In genomic region chr8:106892210-106892805, GRCm38 (mm10) we compare ENCODE assay signal across 8 mouse cellular contexts. TPM values are rescaled to one million over a fixed set of nuclear protein-coding genes. Genes with fewer than 3 reads are reported as not detected.
DNase-seq lines count a peak whose midpoint lies in the region; ATAC-seq and TF ChIP-seq lines count a peak whose summit lies in the region.

No protein-coding gene starts in this region.

- no peak for DNase-seq in spleen, adult 2 months (ENCODE audit: low read depth in 1 of 2, low spot score in 2 of 2)
- no peak for DNase-seq in spleen, adult 12 weeks (ENCODE audit: low spot score)
- DNase-seq in yolk sac, embryonic 10.5 days (ENCODE audit: low spot score) = peak; percentile 72
- DNase-seq in left cerebral cortex, adult 9 months (ENCODE audit: low spot score in 2 of 2) = no peak

- under 1% methylated on average over 15 of the region's 15 CpGs for WGBS in spleen, adult 2 months
- 2% methylated on average over 15 of the region's 15 CpGs for WGBS in heart, embryonic 14.5 days
- under 1% methylated on average over 15 of the region's 15 CpGs for WGBS in limb, embryonic 15.5 days

- H3K36me3 ChIP-seq in spleen, adult 2 months (ENCODE audit: control insufficient read depth, insufficient read depth, low read length) = no peaks in the 10 kb centered on the region
- peaks cover 25% of the 10 kb centered on the region for H3K36me3 ChIP-seq in heart, embryonic 14.5 days (ENCODE audit: control insufficient read depth, insufficient read depth, low read length)
- peaks cover 22% of the 10 kb centered on the region for H3K36me3 ChIP-seq in limb, embryonic 15.5 days
- H3K36me3 ChIP-seq in myocyte (ENCODE audit: control insufficient read depth, insufficient read depth) = peaks cover 11% of the 10 kb centered on the region

- peak overlapping the region; percentile 72 for H3K4me3 ChIP-seq in spleen, adult 2 months (ENCODE audit: extremely low read depth, insufficient read depth, insufficient read length)
- H3K4me3 ChIP-seq in brown adipose tissue, adult 24 weeks (ENCODE audit: insufficient read depth, low read depth, low read length) = peak overlapping the region; percentile 91
- H3K4me3 ChIP-seq in heart, embryonic 14.5 days (ENCODE audit: control insufficient read depth in 1 of 2, insufficient read depth in 1 of 2, low read depth in 1 of 2, low read length in 2 of 2) = peak overlapping the region; percentile 58 to 90
- peak overlapping the region; percentile 95 for H3K4me3 ChIP-seq in limb, embryonic 15.5 days
- H3K4me3 ChIP-seq in myocyte = peak overlapping the region; percentile 68

- H3ac ChIP-seq in myocyte (ENCODE audit: control insufficient read depth, insufficient read length) = peak overlapping the region; percentile 81

- no peak for TF ChIP-seq CTCF in spleen, adult 2 months (IDR thresholded peaks at IDR 0.05; ENCODE audit: extremely low read depth, insufficient read depth, insufficient read length, insufficient replicate concordance)

- H3K9me3 ChIP-seq in heart, embryonic 14.5 days (ENCODE audit: control insufficient read depth, low read length) = no peaks in the 10 kb centered on the region
- no peaks in the 10 kb centered on the region for H3K9me3 ChIP-seq in limb, embryonic 15.5 days

- H3K27ac ChIP-seq in spleen, adult 2 months (ENCODE audit: insufficient read depth, low read length) = peak overlapping the region; percentile 94; the same call in 1 of the 2 replicates
- H3K27ac ChIP-seq in brown adipose tissue, adult 24 weeks (replicated peaks; ENCODE audit: low read depth, low read length) = peak overlapping the region; percentile 79
- H3K27ac ChIP-seq in heart, embryonic 14.5 days (replicated peaks in 1 of 2; ENCODE audit: control insufficient read depth in 1 of 2, insufficient read depth in 1 of 2, low read depth in 2 of 2, low read length in 2 of 2) = peak overlapping the region; percentile 85 to 94
- H3K27ac ChIP-seq in limb, embryonic 15.5 days = peak overlapping the region; percentile 95

- H3K4me1 ChIP-seq in spleen, adult 2 months (ENCODE audit: control insufficient read depth, insufficient read depth, insufficient read length) = no peaks in the 10 kb centered on the region; the same call in none of the 2 replicates
- peaks cover 7% of the 10 kb centered on the region for H3K4me1 ChIP-seq in brown adipose tissue, adult 24 weeks (ENCODE audit: control insufficient read depth, insufficient read depth, insufficient read length, low read length)
- peaks cover 2 to 29% of the 10 kb centered on the region in 2 experiments; a peak in 3 of 4 replicates for H3K4me1 ChIP-seq in heart, embryonic 14.5 days (ENCODE audit: control insufficient read depth in 2 of 2, insufficient read depth in 2 of 2, low read length in 2 of 2)
- peaks cover 13% of the 10 kb centered on the region for H3K4me1 ChIP-seq in limb, embryonic 15.5 days

- H3K9ac ChIP-seq in heart, embryonic 14.5 days (ENCODE audit: low read length) = peak overlapping the region; percentile 98
- H3K9ac ChIP-seq in limb, embryonic 15.5 days = peak overlapping the region; percentile 91

- no peak for ATAC-seq in heart, embryonic 14.5 days (ENCODE audit: insufficient number of reproducible peaks, insufficient read depth, low FRiP score, low read depth)
- ATAC-seq in limb, embryonic 15.5 days (ENCODE audit: insufficient number of reproducible peaks, low FRiP score, low TSS enrichment, low read depth) = no peak

- no peaks in the 10 kb centered on the region for H3K27me3 ChIP-seq in spleen, adult 2 months (ENCODE audit: control insufficient read depth, insufficient read depth, low read length)
- no peaks in the 10 kb centered on the region for H3K27me3 ChIP-seq in heart, embryonic 14.5 days (ENCODE audit: control insufficient read depth, insufficient read depth, low read length)
- H3K27me3 ChIP-seq in limb, embryonic 15.5 days = no peaks in the 10 kb centered on the region
- H3K27me3 ChIP-seq in myocyte (ENCODE audit: control insufficient read depth, insufficient read depth, insufficient read length) = no peaks in the 10 kb centered on the region

- peak overlapping the region; percentile 70 for H3K4me2 ChIP-seq in heart, embryonic 14.5 days (ENCODE audit: low read length)
- H3K4me2 ChIP-seq in limb, embryonic 15.5 days = peak overlapping the region; percentile 62
- H3K4me2 ChIP-seq in myocyte (ENCODE audit: low read depth) = peak overlapping the region; percentile 77

- TF ChIP-seq POLR2A in spleen, adult 2 months (IDR thresholded peaks at IDR 0.05; ENCODE audit: low read depth, low read length) = no peak
- TF ChIP-seq POLR2A in myocyte (IDR thresholded peaks at IDR 0.05; ENCODE audit: insufficient read length, low read depth) = no peak

- peaks cover 83% of the 10 kb centered on the region for H3K79me2 ChIP-seq in myocyte (ENCODE audit: control insufficient read depth, insufficient read depth)

TF ChIP-seq in myocyte, 11 proteins besides CTCF, POLR2A, EP300 and RAD21:
- TF ChIP-seq CEBPB (IDR thresholded peaks at IDR 0.05; ENCODE audit: insufficient read depth, poor library complexity, severe bottlenecking) (no peak), MYOD1 (IDR thresholded peaks at IDR 0.05; ENCODE audit: control insufficient read depth in 1 of 3, insufficient read length in 2 of 3, low read depth in 2 of 3) (no peak), MAX (IDR thresholded peaks at IDR 0.05; ENCODE audit: low read depth) (no peak), TCF3 (IDR thresholded peaks at IDR 0.05; ENCODE audit: insufficient read length, low read depth) (no peak), USF1 (IDR thresholded peaks at IDR 0.05; ENCODE audit: low read depth) (peak; percentile 87)

RNA-seq across cellular contexts. Expression of gene Utp4, which starts 1.1 kb away (rescaled TPM):
- 13.6 and 15.5 TPM in 2 replicates for polyA plus RNA-seq in spleen, adult 2 months (2012; rRNA removed)
- 19.8 and 24.4 TPM in 2 replicates for polyA plus RNA-seq in brown adipose tissue, adult 24 weeks (2012; ENCODE audit: insufficient read depth, insufficient read length, missing spikeins)
- polyA plus RNA-seq in heart, embryonic 14.5 days (2014; fragmentation: Nextera tagmentation; extraction: Ambion mirVana) = 39.6 and 40.2 TPM in 2 replicates
- polyA plus RNA-seq in limb, embryonic 15.5 days (2015; fragmentation: Nextera tagmentation; extraction: Ambion mirVana) = 62.5 and 64.0 TPM in 2 replicates
- 45.8 TPM for polyA plus RNA-seq in myocyte (2012; fragmentation: generic; extraction: Trizol)

RNA-seq across cellular contexts. Expression of gene Has3, which starts 22.3 kb away (rescaled TPM):
- polyA plus RNA-seq in spleen, adult 2 months (2012; rRNA removed) = 0.11 and 0.15 TPM in 2 replicates
- polyA plus RNA-seq in brown adipose tissue, adult 24 weeks (2012; ENCODE audit: insufficient read depth, insufficient read length, missing spikeins) = not detected in 2 replicates
- polyA plus RNA-seq in heart, embryonic 14.5 days (2014; fragmentation: Nextera tagmentation; extraction: Ambion mirVana) = 0.09 and 0.16 TPM in 2 replicates
- polyA plus RNA-seq in limb, embryonic 15.5 days (2015; fragmentation: Nextera tagmentation; extraction: Ambion mirVana) = 0.42 and 0.76 TPM in 2 replicates
- 0.12 TPM for polyA plus RNA-seq in myocyte (2012; fragmentation: generic; extraction: Trizol)

RNA-seq across cellular contexts. Expression of gene Sntb2, which starts 43.2 kb away (rescaled TPM):
- 4.9 and 5.5 TPM in 2 replicates for polyA plus RNA-seq in spleen, adult 2 months (2012; rRNA removed)
- polyA plus RNA-seq in brown adipose tissue, adult 24 weeks (2012; ENCODE audit: insufficient read depth, insufficient read length, missing spikeins) = 4.1 and 6.9 TPM in 2 replicates
- 15.0 and 15.4 TPM in 2 replicates for polyA plus RNA-seq in heart, embryonic 14.5 days (2014; fragmentation: Nextera tagmentation; extraction: Ambion mirVana)
- polyA plus RNA-seq in limb, embryonic 15.5 days (2015; fragmentation: Nextera tagmentation; extraction: Ambion mirVana) = 14.9 and 17.8 TPM in 2 replicates
- 5.6 TPM for polyA plus RNA-seq in myocyte (2012; fragmentation: generic; extraction: Trizol)
